In genomic region chr8:34530046-34530445, GRCm38 (mm10) we compare ENCODE assay signal across 15 mouse cellular contexts.
DNase-seq lines count a peak whose midpoint lies in the region; TF ChIP-seq lines count a peak whose summit lies in the region.
"Had no signal": no experiment of that assay in that cellular context is flagged by ENCODE, and none has a peak within 500 bp of the region (broad histone marks: within the 10 kb centered on the region; RNA-seq: fewer than 3 reads in every experiment).

No protein-coding gene starts in this region.

- H3K4me3 ChIP-seq in lung, adult 2 months (replicated peaks; ENCODE audit: extremely low read depth, low read depth, low read length), result no peak overlapping the region
- H3K4me3 ChIP-seq in C2C12 (ENCODE audit: insufficient read depth, poor library complexity, severe bottlenecking), result no peak overlapping the region
- H3K4me3 ChIP-seq in macrophage (ENCODE audit: inconsistent target), result no peak overlapping the region
- H3K4me3 ChIP-seq: forebrain, embryonic 13.5 days; limb, embryonic 13.5 days; liver, embryonic 15.5 days had no signal

- no peak for TF ChIP-seq CTCF in lung, adult 2 months (IDR thresholded peaks at IDR 0.05; ENCODE audit: insufficient read depth, low read length)
- TF ChIP-seq CTCF in C2C12 (IDR thresholded peaks at IDR 0.05; ENCODE audit: control insufficient read depth, insufficient read depth, insufficient read length), result no peak

- WGBS in lung, adult 2 months, result 27% methylated on average over 5 of the region's 5 CpGs
- WGBS in macrophage (ENCODE audit: missing documents), result 3% methylated on average over 5 of the region's 5 CpGs

- H3ac ChIP-seq in C2C12 (ENCODE audit: control insufficient read depth, insufficient read length, low read depth), result no peak overlapping the region

- peak overlapping the region; percentile 44 for H3K27ac ChIP-seq in macrophage
- H3K27ac ChIP-seq: forebrain, embryonic 13.5 days; kidney, postnatal 0 days; limb, embryonic 13.5 days; liver, embryonic 15.5 days had no signal

- no peak for TF ChIP-seq POLR2A in lung, adult 2 months (IDR thresholded peaks at IDR 0.05; ENCODE audit: borderline replicate concordance, extremely low read depth, low read depth, low read length)

- H3K4me1 ChIP-seq in lung, adult 2 months (ENCODE audit: control insufficient read depth, insufficient read depth, low read length), result peaks cover 2% of the 10 kb centered on the region; the same call in 1 of the 2 replicates
- H3K4me1 ChIP-seq: forebrain, embryonic 13.5 days; liver, embryonic 15.5 days had no signal

- no peaks in the 10 kb centered on the region for H3K27me3 ChIP-seq in C2C12 (ENCODE audit: control insufficient read depth, insufficient read depth, insufficient read length)
- H3K27me3 ChIP-seq: forebrain, embryonic 13.5 days; liver, embryonic 15.5 days had no signal

- DNase-seq in lung, postnatal 36 days, result peak; percentile 9
- no peak for DNase-seq in lung, adult 2 months
- DNase-seq in adrenal gland, postnatal 10 days, result peak; percentile 31
- DNase-seq in cerebellum, adult 18-20 months, result no peak
- DNase-seq in embryo, embryonic 10.5 days (ENCODE audit: low spot score), result no peak
- DNase-seq in yolk sac, embryonic 10.5 days (ENCODE audit: low spot score), result no peak
- DNase-seq: cerebellum, adult 11 months; lung, postnatal 4 days; midbrain, embryonic 14.5 days had no signal

- no peaks in the 10 kb centered on the region for H3K79me3 ChIP-seq in C2C12 (ENCODE audit: low read depth)

- H3K79me2 ChIP-seq in C2C12 (ENCODE audit: control insufficient read depth, insufficient read depth), result no peaks in the 10 kb centered on the region
- no peaks in the 10 kb centered on the region for H3K79me2 ChIP-seq in macrophage (ENCODE audit: inconsistent target)

- no peaks in the 10 kb centered on the region for H3K36me3 ChIP-seq in C2C12 (ENCODE audit: control insufficient read depth, insufficient read depth)
- no peaks in the 10 kb centered on the region for H3K36me3 ChIP-seq in macrophage (ENCODE audit: inconsistent target)
- H3K36me3 ChIP-seq: limb, embryonic 13.5 days; liver, embryonic 15.5 days had no signal

TF ChIP-seq in C2C12, 6 proteins besides CTCF, POLR2A, EP300 and RAD21:
- TF ChIP-seq MYOD1 (IDR thresholded peaks at IDR 0.05; ENCODE audit: control insufficient read depth, insufficient read length, low read depth) (no peak), FOSL1 (IDR thresholded peaks at IDR 0.05; ENCODE audit: insufficient read depth, low read length, poor library complexity, severe bottlenecking) (peak; percentile 94)

Comparison
In these comparisons a context has a peak if more than half of its experiments do, and no peak if none do; other contexts are left out.
1. DNase-seq: peak in lung, postnatal 36 days (single experiment) and adrenal gland, postnatal 10 days (single experiment); none in lung, adult 2 months (single experiment), cerebellum, adult 18-20 months (0 of 2), embryo, embryonic 10.5 days (single experiment) and yolk sac, embryonic 10.5 days (single experiment).